Mouse (Mus musculus) cortical plate, adult 2 months (tissue): ENCODE results near the gene Ppm1n.

Source experiments
- CTCF ChIP-seq: fragments of 200-500 bp; IDR thresholded peaks from 2 replicates; pipeline ENCODE4 v1.5.1; 2011; ENCODE audit warnings: mild to moderate bottlenecking, control low read depth, low read length; ENCODE audit not compliant: insufficient read depth; ENCODE audit errors: extremely low read depth
- POLR2A ChIP-seq: fragments of 200-500 bp; IDR thresholded peaks from 2 replicates; pipeline ENCODE4 v1.6.1; 2011; ENCODE audit warnings: mild to moderate bottlenecking, low read length, control low read depth; ENCODE audit not compliant: insufficient read depth; ENCODE audit errors: extremely low read depth

DNA sequence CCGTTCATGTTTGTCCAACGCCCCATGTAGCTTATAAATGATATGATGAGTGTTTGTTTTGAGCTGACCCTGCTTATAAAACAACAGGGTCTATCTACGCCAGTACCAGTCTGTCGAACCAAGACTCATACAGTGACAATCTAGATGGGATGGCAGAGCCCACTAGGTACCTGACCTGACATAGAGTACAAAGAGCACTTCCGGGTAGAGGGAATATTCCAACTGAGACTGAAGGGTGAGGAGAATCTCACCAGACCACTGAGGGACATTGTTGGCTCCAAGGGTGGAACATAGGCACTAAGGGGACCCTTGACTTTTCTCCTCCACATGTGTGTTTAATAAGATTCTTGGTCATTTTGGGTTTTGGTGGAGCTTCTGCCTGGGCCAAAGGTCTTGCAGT lies 50.5 kb downstream of the Ppm1n start:
- no peak for TF ChIP-seq CTCF
- TF ChIP-seq POLR2A: no peak
